8 mouse cellular contexts compared by ENCODE assay signal in the genomic region with DNA sequence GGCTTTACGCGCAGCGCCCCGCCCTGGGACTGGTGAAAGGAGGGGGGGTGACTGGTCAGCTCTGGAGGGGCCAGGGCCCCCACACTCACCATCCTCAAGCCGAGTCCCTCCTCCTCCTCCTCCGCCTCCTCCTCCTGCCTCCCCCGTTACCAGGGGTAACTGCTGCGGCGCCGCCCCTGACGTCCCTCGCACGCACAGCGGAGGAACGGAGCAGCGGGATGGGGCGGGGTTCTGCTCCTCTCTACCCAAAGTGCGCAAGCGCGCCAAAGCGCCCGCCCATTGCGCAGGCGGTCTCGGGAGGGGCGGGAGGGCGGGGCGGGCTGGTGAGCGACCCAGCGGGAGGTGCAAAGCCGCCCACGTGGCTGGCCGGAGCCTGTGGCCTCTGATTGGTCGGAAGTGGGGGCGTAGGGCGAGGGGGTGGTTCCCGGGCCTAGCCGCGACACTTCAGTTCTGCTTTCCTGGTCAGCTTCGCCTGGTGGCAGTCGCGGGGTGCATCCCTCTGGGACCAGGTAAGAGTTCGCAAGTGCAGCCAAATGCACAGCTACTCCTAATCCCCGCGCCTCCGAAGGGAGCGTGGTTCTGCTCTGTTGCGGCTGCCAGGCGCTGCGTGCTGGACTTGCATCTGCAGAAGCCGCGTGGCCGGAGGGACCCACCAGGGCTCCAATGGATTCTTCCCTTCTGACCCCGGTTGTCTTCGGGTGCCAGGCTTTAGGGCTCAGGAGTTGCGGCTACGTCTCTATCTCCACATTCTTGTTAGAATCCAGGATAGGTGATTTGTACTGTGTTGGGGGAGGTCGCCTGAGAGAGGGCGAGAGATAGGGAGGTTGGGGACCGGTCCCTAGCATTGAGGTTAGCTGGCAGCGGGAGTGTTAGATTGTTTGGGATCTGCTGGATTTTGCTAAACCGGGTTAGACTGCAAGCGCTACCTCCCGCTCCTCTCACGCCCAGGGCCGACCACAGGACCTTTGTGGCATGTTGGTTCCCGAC. TPM values are rescaled to one million over a fixed set of nuclear protein-coding genes. Genes with fewer than 3 reads are reported as not detected.
DNase-seq lines count a peak whose midpoint lies in the region; ATAC-seq and TF ChIP-seq lines count a peak whose summit lies in the region.

Arl3 (minus strand) TSS at position 248 of the 987 bp plus-strand sequence.
Sfxn2 (plus strand) TSS at position 415 of the 987 bp plus-strand sequence.

- H3K27me3 ChIP-seq in forebrain, embryonic 10.5 days (ENCODE audit: poor library complexity, severe bottlenecking), result no peaks in the 10 kb centered on the region
- H3K27me3 ChIP-seq in heart, embryonic 15.5 days, result no peaks in the 10 kb centered on the region
- no peaks in the 10 kb centered on the region for H3K27me3 ChIP-seq in liver, embryonic 14.5 days (ENCODE audit: control insufficient read depth, insufficient read depth, low read length)
- no peaks in the 10 kb centered on the region for H3K27me3 ChIP-seq in neural tube, embryonic 11.5 days (ENCODE audit: control insufficient read depth, insufficient read depth, low read length)
- no peaks in the 10 kb centered on the region for H3K27me3 ChIP-seq in stomach, postnatal 0 days (ENCODE audit: control insufficient read depth, insufficient read depth, low read length)

- peak; percentile 89 to 90 for DNase-seq in CD8-positive naive resting alpha-beta T cell, adult 2 months (ENCODE audit: low read depth in 2 of 2, low spot score in 2 of 2)
- peak; percentile 94 for DNase-seq in c-Kit-positive CD71-negative TER-119-negative erythroid progenitor cells, embryonic 14.5 days (ENCODE audit: low read depth)
- DNase-seq in forebrain, embryonic 10.5 days (ENCODE audit: extremely low spot score, low spot score), result peak; percentile 97
- peak; percentile 96 to 99 for DNase-seq in kidney, postnatal 25 days
- DNase-seq in liver, embryonic 14.5 days (ENCODE audit: low read depth in 3 of 3, low spot score in 3 of 3), result peak; percentile 92 to 94 (median 93)
- peak; percentile 98 for DNase-seq in neural tube, embryonic 11.5 days (ENCODE audit: low spot score)
- DNase-seq in stomach, postnatal 0 days (ENCODE audit: low spot score), result peak; percentile 98

- peak; percentile 96 for ATAC-seq in heart, embryonic 15.5 days (replicated peaks; ENCODE audit: insufficient number of reproducible peaks, insufficient read depth, low FRiP score, low read depth)
- ATAC-seq in liver, embryonic 14.5 days (ENCODE audit: insufficient read depth), result peak; percentile 95
- ATAC-seq in neural tube, embryonic 11.5 days (ENCODE audit: insufficient read depth, low FRiP score, low TSS enrichment), result peak; percentile 95
- ATAC-seq in stomach, postnatal 0 days (ENCODE audit: low FRiP score, low TSS enrichment), result peak; percentile 98

- peak within 1 kb of the TSS; percentile 89 for H3K4me2 ChIP-seq in heart, embryonic 15.5 days
- H3K4me2 ChIP-seq in liver, embryonic 14.5 days (ENCODE audit: low read depth), result peak within 1 kb of the TSS; percentile 99
- peak within 1 kb of the TSS; percentile 64 for H3K4me2 ChIP-seq in neural tube, embryonic 11.5 days (ENCODE audit: low read depth)
- H3K4me2 ChIP-seq in stomach, postnatal 0 days (replicated peaks; ENCODE audit: low read depth), result peak within 1 kb of the TSS; percentile 79

- no peaks in the 10 kb centered on the region for H3K9me3 ChIP-seq in forebrain, embryonic 10.5 days
- no peaks in the 10 kb centered on the region for H3K9me3 ChIP-seq in heart, embryonic 15.5 days (replicated peaks)
- H3K9me3 ChIP-seq in liver, embryonic 14.5 days (ENCODE audit: control insufficient read depth, low read length), result no peaks in the 10 kb centered on the region
- no peaks in the 10 kb centered on the region for H3K9me3 ChIP-seq in neural tube, embryonic 11.5 days (ENCODE audit: control insufficient read depth, low read length)
- no peaks in the 10 kb centered on the region for H3K9me3 ChIP-seq in stomach, postnatal 0 days (ENCODE audit: control insufficient read depth, low read length)

- under 1% methylated on average over 65 of the region's 67 CpGs for WGBS in forebrain, embryonic 10.5 days
- WGBS in heart, embryonic 15.5 days, result under 1% methylated on average over 66 of the region's 67 CpGs
- WGBS in liver, embryonic 14.5 days (ENCODE audit: insufficient replicate concordance), result under 1% methylated on average over 64 of the region's 67 CpGs
- WGBS in neural tube, embryonic 11.5 days, result under 1% methylated on average over 60 of the region's 67 CpGs
- under 1% methylated on average over 63 of the region's 67 CpGs for WGBS in stomach, postnatal 0 days

- H3K4me3 ChIP-seq in forebrain, embryonic 10.5 days, result peak within 1 kb of the TSS; percentile 74
- H3K4me3 ChIP-seq in heart, embryonic 15.5 days, result peak within 1 kb of the TSS; percentile 68
- H3K4me3 ChIP-seq in liver, embryonic 14.5 days (ENCODE audit: insufficient read depth in 1 of 2, low read depth in 2 of 2, low read length in 2 of 2), result peak within 1 kb of the TSS; percentile 68 to 70
- peak within 1 kb of the TSS; percentile 71 for H3K4me3 ChIP-seq in neural tube, embryonic 11.5 days (ENCODE audit: low read depth, low read length)
- peak within 1 kb of the TSS; percentile 72 for H3K4me3 ChIP-seq in stomach, postnatal 0 days (ENCODE audit: low read depth, low read length)

- TF ChIP-seq CTCF in liver, embryonic 14.5 days (IDR thresholded peaks at IDR 0.05; ENCODE audit: low read depth), result peak; percentile 63
- TF ChIP-seq CTCF in stomach, postnatal 0 days (IDR thresholded peaks at IDR 0.05; ENCODE audit: low read depth), result peak; percentile 57

- peaks cover under 1% of the 10 kb centered on the region; the same call in 1 of the 2 replicates for H3K36me3 ChIP-seq in forebrain, embryonic 10.5 days (replicated peaks)
- no peaks in the 10 kb centered on the region for H3K36me3 ChIP-seq in heart, embryonic 15.5 days
- H3K36me3 ChIP-seq in liver, embryonic 14.5 days (replicated peaks; ENCODE audit: control insufficient read depth, insufficient read depth, low read depth), result no peaks in the 10 kb centered on the region
- no peaks in the 10 kb centered on the region for H3K36me3 ChIP-seq in neural tube, embryonic 11.5 days (ENCODE audit: control insufficient read depth, insufficient read depth, low read length)
- no peaks in the 10 kb centered on the region for H3K36me3 ChIP-seq in stomach, postnatal 0 days (ENCODE audit: control insufficient read depth, insufficient read depth, low read length)

- peaks cover 36% of the 10 kb centered on the region for H3K4me1 ChIP-seq in forebrain, embryonic 10.5 days
- H3K4me1 ChIP-seq in heart, embryonic 15.5 days (replicated peaks), result peaks cover 21% of the 10 kb centered on the region
- peaks cover 10 to 11% of the 10 kb centered on the region in 2 experiments for H3K4me1 ChIP-seq in liver, embryonic 14.5 days (replicated peaks; ENCODE audit: control insufficient read depth in 2 of 2, insufficient read depth in 2 of 2, low read length in 1 of 2)
- peaks cover 6% of the 10 kb centered on the region for H3K4me1 ChIP-seq in neural tube, embryonic 11.5 days (ENCODE audit: control insufficient read depth, insufficient read depth, low read length)
- H3K4me1 ChIP-seq in stomach, postnatal 0 days (replicated peaks; ENCODE audit: control insufficient read depth, insufficient read depth), result no peaks in the 10 kb centered on the region

- H3K9ac ChIP-seq in heart, embryonic 15.5 days, result peak within 1 kb of the TSS; percentile 70
- peak within 1 kb of the TSS; percentile 78 for H3K9ac ChIP-seq in liver, embryonic 14.5 days (replicated peaks)
- peak within 1 kb of the TSS; percentile 69 for H3K9ac ChIP-seq in neural tube, embryonic 11.5 days (ENCODE audit: low read length)
- peak within 1 kb of the TSS; percentile 70 for H3K9ac ChIP-seq in stomach, postnatal 0 days (ENCODE audit: low read length)

- H3K27ac ChIP-seq in forebrain, embryonic 10.5 days, result peak within 1 kb of the TSS; percentile 90
- peak within 1 kb of the TSS; percentile 85 for H3K27ac ChIP-seq in heart, embryonic 15.5 days
- peak within 1 kb of the TSS; percentile 68 for H3K27ac ChIP-seq in liver, embryonic 14.5 days
- peak within 1 kb of the TSS; percentile 40; the same call in 1 of the 2 replicates for H3K27ac ChIP-seq in neural tube, embryonic 11.5 days (ENCODE audit: low read depth, low read length)
- peak within 1 kb of the TSS; percentile 71 for H3K27ac ChIP-seq in stomach, postnatal 0 days (replicated peaks)

- no peak for TF ChIP-seq EP300 in liver, embryonic 14.5 days (IDR thresholded peaks at IDR 0.05; ENCODE audit: low read depth)
- no peak for TF ChIP-seq EP300 in stomach, postnatal 0 days (optimal IDR thresholded peaks at IDR 0.05)

RNA-seq across cellular contexts. Expression of gene Arl3, which starts in this region (rescaled TPM):
- polyA plus RNA-seq in forebrain, embryonic 10.5 days (2016; fragmentation: Nextera tagmentation; extraction: Ambion mirVana), result 196 and 201 TPM in 2 replicates
- 86.9 and 91.8 TPM in 2 replicates for polyA plus RNA-seq in heart, embryonic 15.5 days (2015; fragmentation: Nextera tagmentation; extraction: Ambion mirVana)
- 14.7 and 27.6 TPM in 2 replicates for polyA plus RNA-seq in liver, embryonic 14.5 days (2012; rRNA removed)
- polyA plus RNA-seq in liver, embryonic 14.5 days (2014; fragmentation: Nextera tagmentation; extraction: Ambion mirVana), result 17.1 and 17.6 TPM in 2 replicates
- 123 and 131 TPM in 2 replicates for polyA plus RNA-seq in neural tube, embryonic 11.5 days (2014; fragmentation: Nextera tagmentation; extraction: Ambion mirVana)
- polyA plus RNA-seq in stomach, postnatal 0 days (2015; fragmentation: Nextera tagmentation; extraction: Ambion mirVana), result 39.6 and 41.6 TPM in 2 replicates

RNA-seq across cellular contexts. Expression of gene Sfxn2, which starts in this region (rescaled TPM):
- polyA plus RNA-seq in forebrain, embryonic 10.5 days (2016; fragmentation: Nextera tagmentation; extraction: Ambion mirVana), result 16.6 and 17.9 TPM in 2 replicates
- polyA plus RNA-seq in heart, embryonic 15.5 days (2015; fragmentation: Nextera tagmentation; extraction: Ambion mirVana), result 8.8 and 10.9 TPM in 2 replicates
- polyA plus RNA-seq in liver, embryonic 14.5 days (2012; rRNA removed), result 5.8 and 7.4 TPM in 2 replicates
- 15.0 and 15.9 TPM in 2 replicates for polyA plus RNA-seq in liver, embryonic 14.5 days (2014; fragmentation: Nextera tagmentation; extraction: Ambion mirVana)
- polyA plus RNA-seq in neural tube, embryonic 11.5 days (2014; fragmentation: Nextera tagmentation; extraction: Ambion mirVana), result 12.7 and 14.1 TPM in 2 replicates
- polyA plus RNA-seq in stomach, postnatal 0 days (2015; fragmentation: Nextera tagmentation; extraction: Ambion mirVana), result 9.4 and 10.0 TPM in 2 replicates

Comparison
In these comparisons a context has a peak if more than half of its experiments do, and no peak if none do; other contexts are left out.
1. Peak in every context shown above with its lines: DNase-seq, ATAC-seq, H3K4me3 ChIP-seq and H3K27ac ChIP-seq.
2. H3K27ac ChIP-seq: peak in every context shown above with its lines; median percentile 90 in forebrain, embryonic 10.5 days; 85 in heart, embryonic 15.5 days; 71 in stomach, postnatal 0 days; 68 in liver, embryonic 14.5 days; 40 in neural tube, embryonic 11.5 days.